Mouse (Mus musculus) erythroid progenitor cell, adult 5-6 weeks (primary cell): ENCODE measurements around the gene Slc32a1. TPM values are rescaled to one million over a fixed set of nuclear protein-coding genes. Genes with fewer than 3 reads are reported as not detected.
A peak's percentile ranks its signal among the peaks of the same experiment; 100 is the strongest.

Source experiments
- ATAC-seq: replicated peaks from 2 replicates; pipeline ENCODE4 v1.8.0; 2016; ENCODE audit warnings: moderate number of reproducible peaks, mild to moderate bottlenecking, moderate TSS enrichment, inconsistent platforms; ENCODE audit not compliant: poor library complexity, low FRiP score, severe bottlenecking
- total RNA-seq, 2 experiments: library from RNA; stranded (forward) in 1 of 2; stranded (reverse) in 1 of 2; fragments of 150-400 nt in 1 of 2; fragments of 186-747, 209-891 nt in 1 of 2; gene quantifications; 2 replicates each; pipeline versions ENCODE4 v1.2.3 to v1.2.4; 2015 to 2017; ENCODE audit warnings: low replicate concordance in 2 of 2

Slc32a1 gene
- total RNA-seq, 2 experiments from 2014 or later = not detected

DNA sequence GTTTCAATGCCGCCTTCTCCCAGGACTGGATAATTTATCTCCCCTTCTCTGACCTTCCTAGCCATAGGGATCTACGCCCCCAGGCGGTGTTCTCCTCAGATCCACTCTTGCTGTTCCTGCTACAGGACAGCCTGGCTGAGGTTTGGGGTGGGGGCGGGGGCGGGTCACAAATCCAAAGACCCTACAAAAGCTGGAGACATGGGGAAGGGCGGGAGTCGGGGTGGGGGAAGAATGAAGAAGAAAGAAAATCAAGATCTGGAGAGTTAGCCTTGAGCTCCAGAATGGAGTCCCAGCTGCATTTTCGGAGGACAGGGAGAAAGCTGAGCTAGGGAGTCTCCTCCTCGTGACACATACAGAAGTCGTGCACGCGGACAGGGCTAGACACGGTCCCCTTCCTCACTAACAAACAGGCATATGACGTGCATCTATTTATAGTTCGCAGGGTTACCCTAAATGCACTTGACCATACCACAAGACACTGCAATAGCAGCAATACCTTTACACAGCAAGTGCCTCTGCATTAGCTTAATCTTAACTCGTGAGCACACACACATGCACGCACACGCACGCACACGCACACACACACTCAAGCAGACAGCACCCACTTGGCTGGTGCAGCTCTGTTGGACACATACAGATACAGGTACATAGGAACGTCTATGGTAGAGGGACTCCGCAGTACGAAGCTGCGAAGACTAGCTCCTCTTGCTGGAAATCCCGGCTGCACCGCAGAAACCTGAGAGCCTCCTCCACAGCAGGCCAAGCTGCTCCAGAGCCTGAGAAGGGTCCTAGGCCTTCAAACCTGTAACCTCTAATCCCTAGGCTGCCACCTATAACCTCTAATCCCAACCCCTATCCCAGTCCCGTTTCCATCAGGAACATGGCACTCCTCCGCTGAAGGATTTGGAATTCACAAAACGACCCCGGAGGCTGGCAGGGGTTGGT is 1.4 kb downstream of the Slc32a1 start:
- ATAC-seq = no peak

DNA sequence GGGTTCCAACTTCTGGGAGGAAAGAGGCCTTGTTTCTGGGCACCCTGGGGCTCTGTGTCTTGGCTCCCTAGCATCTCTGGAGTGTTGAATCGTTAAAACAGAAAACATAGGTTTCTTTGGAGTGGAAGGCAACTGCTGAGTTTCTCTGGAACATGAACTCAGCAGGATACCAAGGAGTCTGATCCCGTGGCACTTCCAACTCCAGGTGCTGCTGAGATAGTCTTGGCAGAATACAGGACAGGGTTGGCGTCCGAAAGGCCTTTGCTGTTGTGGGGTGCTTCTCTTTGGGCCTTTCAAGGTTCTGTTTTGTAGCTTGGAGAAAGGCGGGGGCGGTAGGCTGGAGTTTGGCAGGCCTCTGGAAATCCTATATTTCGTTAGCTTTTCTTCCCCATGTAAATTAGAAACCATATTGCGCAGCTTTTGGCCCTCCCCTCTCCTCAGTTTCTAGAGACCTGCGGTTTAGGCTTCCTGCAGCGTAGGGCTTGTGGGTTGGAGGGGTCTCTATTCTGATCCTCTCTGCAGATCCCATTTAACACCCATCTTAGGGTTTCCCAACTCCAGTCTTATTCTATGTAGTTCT is 2.2 kb downstream of the Slc32a1 start:
- ATAC-seq = no peak

DNA sequence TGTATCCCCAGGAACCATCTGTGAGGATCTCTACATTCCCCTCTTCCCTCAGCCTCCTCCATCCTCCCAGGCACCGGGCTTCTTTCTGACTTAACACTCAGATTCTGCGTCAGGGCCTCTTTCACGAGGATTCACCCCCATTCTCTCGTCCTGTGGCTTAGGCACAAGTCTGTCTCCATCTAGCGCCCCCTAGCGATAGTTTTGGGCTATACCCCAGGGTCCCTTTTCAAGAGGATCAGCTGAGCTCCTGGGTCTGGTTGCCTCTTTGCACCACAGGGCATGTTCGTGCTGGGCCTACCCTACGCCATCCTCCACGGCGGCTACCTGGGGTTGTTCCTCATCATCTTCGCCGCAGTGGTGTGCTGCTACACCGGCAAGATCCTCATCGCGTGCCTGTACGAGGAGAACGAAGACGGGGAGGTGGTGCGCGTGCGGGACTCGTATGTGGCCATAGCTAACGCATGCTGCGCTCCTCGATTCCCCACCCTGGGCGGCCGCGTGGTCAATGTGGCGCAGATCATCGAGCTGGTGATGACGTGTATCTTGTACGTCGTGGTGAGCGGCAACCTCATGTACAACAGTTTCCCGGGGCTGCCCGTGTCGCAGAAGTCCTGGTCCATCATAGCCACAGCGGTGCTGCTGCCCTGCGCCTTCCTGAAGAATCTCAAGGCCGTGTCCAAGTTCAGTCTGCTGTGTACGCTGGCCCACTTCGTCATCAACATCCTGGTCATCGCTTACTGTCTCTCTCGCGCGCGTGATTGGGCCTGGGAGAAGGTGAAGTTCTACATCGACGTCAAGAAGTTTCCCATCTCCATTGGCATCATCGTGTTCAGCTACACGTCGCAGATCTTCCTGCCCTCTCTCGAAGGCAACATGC is 3.2 kb downstream of the Slc32a1 start:
- peak; percentile 64 for ATAC-seq

DNA sequence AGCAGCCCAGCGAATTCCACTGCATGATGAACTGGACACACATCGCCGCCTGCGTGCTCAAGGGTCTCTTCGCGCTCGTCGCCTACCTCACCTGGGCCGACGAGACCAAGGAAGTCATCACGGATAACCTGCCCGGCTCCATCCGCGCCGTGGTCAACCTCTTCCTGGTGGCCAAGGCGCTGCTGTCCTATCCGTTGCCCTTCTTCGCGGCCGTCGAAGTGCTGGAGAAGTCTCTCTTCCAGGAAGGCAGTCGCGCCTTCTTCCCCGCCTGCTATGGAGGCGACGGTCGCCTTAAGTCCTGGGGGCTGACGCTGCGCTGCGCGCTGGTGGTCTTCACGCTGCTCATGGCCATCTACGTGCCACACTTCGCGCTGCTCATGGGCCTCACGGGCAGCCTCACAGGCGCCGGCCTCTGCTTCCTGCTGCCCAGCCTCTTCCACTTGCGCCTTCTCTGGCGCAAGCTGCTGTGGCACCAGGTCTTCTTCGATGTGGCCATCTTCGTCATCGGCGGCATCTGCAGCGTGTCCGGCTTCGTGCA is 3.9 kb downstream of the Slc32a1 start:
- no peak for ATAC-seq

DNA sequence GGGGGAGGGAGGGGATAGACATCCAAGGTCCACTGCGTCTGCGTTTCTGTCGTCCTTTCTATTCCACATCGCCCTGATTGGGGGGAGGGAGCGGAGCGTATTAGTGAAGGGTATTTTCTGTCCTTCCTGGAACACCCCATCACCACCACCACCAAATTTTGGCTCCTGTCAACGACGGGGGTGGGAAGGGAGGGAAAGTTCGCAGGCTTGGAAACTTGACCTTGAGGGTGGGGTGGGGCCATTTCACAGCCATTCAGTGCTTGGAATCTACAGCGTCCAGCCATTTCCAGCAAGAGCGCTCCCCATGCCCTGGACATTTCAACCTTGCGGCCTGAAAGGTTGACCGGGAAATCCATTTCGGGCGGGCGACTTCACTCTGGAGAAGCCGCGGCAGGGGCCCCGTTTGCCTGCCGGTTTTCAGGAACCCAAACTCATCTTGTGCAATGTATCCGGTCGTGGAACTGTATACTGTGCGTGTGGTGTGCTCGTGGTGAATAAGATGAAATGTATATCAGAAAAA is 4.7 kb downstream of the Slc32a1 start:
- ATAC-seq = no peak

DNA sequence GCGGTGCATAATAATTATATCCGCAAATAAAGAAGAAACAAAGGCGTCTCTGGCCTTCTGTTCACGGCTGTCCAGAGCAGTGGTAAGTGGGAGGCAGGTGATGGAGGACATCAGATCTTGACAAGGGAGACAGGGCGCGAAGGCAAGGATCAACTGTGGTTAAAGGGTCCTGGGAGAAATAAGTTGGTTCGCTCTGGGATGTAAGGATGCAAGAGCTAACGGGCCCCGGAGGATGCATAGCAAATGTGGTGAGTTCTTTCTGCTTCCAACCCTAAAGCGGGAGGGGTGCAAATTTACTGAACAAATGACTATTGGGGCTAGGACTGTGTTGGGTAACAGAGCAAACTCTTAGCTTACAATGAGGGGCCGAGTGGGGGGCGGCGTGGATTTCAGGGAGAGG is 5.1 kb downstream of the Slc32a1 start:
- no peak for ATAC-seq

DNA sequence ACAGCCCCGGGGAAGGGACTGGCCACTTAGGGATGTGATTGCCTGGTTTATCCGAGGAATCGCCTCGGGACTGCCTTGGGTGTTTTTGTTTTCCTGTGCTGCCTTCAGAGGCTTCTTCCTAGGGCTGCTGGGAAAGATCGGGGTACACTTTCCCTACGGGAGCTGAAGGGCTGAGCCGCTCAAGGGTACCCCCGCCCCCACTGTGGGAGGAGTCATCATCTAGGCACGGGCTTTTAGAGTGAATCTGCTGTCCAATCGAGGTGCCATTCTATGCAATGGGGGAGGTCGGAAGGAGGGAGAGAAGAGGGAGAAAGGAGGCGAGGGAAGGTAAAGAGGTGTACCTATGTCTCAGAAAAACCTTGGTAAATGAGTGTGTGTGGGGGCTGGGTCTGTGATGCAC is 5.7 kb downstream of the Slc32a1 start:
- no peak for ATAC-seq

DNA sequence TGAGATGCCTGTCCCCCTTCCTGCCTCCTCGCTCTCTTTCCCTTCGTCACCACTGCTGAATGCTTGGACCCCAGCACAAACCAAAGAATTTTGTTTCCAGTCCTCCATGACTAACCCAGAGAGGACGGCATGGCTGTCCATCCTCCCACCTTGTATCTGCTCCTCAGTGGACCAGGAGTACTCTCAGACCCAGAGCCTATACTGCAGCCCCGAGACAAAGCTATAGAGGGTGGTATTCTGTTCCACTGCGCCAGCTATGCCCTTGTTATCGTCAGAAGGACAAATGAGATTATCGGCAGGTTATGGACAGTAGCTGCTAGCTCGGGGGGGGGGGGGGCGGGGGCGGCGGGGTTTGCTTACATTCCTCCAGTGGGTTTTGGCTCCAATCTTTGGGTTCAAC is 6.2 kb downstream of the Slc32a1 start:
- ATAC-seq = no peak

DNA sequence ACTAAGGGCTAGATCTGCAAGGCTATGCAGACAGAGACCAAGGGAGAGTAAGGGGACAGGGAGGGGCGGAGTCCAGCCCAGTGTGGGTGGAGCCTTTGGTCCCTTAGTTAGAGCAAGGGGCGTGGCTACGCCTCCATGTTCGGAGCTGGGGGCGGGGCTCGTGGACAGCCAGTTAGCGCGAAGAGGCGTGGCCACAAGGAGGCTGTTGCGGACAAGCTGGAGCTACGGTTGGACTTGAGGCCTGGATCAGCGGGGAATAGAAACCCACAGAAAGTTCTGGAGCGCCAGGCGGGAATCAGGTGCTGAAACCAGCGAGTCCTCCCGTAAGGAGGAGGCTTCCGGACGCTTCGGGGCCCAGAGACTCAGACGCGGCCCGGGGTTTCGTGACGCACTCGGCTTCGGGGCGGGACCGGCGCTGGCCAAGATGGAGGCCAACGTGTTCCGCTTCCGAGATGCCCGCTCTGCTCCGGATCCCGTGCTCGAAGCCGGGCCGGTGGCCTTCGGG is 14.2 kb downstream of the Slc32a1 start, which contains the start of gene Actr5:
TSS of gene Actr5 (plus strand) at position 171 of the 505 bp plus-strand sequence.
- peak; percentile 97 for ATAC-seq

DNA sequence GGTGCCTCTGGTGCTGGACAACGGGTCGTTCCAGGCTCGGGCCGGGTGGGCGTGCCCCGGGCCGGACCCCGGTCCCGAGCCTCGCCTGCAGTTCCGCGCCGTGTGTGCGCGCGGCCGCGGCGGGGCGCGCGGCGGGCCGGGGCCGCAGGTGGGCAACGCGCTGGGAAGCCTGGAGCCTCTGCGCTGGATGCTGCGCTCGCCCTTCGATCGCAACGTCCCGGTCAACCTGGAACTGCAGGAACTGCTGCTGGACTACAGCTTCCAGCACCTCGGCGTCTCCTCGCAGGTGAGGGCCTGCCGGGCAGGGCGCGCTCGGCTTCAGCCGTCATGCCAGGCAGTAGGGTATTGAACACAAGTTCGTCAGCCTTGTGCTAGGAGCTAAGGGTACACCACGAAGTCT is 14.7 kb downstream of the Slc32a1 start:
- ATAC-seq = no peak

DNA sequence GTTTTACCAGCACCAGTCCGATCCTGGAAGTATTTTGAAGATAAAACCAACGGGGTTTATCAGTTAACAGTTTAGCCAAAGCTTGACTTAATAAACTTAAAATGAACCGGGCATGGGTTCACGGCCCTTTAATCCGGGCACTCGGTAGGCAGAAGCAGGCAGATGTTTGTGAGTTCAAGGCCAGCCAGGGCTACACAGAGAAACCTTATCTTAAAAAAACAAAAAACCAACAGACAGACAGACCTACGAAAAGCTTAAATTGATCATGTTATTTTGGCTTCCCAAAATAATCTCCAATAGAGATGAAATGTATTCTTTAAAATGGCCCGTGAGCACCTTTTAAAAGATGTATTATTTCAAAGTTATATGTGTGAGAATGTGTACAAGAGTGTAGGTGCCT is 15.1 kb downstream of the Slc32a1 start:
- no peak for ATAC-seq

DNA sequence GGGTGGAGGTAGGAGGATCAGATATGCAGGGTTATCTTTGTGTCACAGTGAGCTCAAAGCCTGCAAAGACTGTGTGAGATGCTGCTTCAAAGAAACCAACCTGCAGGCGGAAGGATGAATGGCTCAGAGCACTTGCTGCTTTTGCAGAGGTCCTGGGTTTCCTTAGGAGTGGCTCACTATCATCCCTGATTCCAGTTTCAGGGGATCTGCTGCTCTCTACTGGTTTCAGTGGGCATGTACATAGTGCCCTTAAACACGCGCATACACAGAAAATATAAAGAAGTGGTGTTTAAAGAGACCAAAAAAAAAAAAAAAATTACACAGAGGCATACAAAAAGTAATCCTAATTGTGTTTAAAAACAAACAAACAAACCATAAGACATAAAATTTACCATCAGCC is 18.3 kb downstream of the Slc32a1 start:
- ATAC-seq = no peak

DNA sequence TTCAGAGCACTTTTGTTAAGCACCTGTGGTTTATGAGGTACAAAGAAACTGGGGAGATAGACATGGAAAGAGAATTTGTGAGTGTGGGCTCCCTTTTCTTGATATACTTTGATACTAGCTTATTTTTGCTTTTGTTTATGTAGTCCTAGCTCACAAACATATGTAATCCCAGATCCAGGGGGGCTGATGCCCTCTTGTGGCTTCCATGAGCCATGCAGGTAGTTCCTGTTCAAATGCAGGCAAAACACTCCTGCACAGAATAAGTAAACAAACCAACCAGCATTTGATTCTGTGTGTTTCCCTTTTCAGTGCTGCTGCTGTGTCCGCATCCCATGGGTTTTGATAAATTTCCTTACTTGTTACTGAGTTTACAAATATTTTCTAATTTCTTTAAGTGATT is 18.8 kb downstream of the Slc32a1 start:
- ATAC-seq = no peak

DNA sequence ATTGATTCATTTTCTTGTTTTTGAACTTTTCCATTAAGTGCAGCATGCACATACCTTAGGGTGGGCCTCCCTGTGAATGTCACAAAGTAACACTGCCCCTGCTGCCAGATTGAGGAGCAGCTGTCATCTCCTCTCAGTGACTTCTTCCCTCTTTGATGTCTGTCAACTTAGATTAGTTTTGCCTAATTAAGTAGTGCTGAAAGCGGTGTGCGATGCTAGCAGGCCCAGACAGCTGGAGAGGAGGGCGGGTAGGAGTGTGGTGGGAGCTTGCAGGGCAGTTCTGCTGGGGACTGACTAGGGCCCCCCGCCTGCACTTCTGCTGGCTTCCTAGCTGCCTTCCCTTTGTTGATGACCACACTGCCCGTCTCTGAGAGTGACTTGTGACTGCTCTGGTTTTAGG is 21.3 kb downstream of the Slc32a1 start:
- ATAC-seq = no peak

DNA sequence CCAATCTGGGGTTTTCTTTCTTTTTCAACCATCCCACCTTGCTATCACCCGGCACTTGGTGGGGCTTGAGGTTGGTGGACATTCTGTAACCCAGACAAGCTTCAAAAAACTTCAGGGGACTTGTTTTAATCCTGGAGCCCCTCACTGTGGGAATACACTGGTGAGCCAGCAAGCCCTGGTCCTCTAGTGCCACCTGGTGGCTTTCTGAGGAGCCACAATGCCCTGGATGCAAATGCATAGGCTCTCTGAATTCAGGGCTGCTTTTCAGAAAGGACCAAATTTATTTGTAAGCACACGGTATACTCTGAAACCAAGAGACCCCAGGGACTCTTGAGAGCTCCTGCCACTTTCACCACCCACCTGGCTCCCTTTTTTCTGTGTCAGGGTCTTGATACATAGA is 31.3 kb downstream of the Slc32a1 start:
- peak; percentile 67; the same call in 1 of the 2 replicates for ATAC-seq

DNA sequence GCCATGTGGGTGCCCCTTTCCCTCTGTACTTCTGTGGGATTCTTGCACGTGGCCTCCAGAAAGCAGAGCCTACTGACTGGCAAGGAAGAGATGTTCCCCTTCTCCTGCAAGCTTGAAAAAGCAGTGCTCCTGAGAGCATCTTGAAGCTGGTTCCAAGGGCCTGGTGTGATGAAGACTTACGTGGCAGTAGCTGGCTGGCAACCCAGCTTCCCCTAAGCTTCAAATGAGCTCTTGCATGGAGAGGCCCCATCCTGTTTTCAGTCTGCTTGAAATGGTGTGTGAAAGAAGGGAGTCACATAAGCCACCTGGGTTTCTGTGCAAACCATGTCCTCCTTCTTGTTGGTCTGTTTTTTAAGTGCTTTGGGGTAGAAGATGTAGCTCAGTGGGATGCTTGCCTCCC is 32.0 kb downstream of the Slc32a1 start:
- no peak for ATAC-seq

DNA sequence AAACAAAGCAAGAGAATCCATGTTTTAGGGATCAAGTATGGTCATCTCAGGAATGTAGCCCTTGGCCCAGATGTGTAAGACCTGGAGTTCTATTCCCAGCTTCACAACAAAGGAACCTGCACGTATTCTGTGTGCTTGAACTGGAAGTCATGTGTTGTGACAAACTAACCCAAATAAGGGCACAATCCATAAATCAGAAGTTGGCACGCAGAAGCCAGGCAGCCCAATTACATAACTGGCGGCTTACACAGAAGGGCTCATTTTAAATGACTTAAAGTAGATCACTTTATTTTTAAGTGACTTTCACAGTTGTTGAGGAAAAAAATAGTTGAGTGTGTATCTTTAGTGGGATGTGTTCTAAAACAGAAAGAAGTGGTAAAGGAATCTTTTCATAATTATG is 33.2 kb downstream of the Slc32a1 start:
- no peak for ATAC-seq

DNA sequence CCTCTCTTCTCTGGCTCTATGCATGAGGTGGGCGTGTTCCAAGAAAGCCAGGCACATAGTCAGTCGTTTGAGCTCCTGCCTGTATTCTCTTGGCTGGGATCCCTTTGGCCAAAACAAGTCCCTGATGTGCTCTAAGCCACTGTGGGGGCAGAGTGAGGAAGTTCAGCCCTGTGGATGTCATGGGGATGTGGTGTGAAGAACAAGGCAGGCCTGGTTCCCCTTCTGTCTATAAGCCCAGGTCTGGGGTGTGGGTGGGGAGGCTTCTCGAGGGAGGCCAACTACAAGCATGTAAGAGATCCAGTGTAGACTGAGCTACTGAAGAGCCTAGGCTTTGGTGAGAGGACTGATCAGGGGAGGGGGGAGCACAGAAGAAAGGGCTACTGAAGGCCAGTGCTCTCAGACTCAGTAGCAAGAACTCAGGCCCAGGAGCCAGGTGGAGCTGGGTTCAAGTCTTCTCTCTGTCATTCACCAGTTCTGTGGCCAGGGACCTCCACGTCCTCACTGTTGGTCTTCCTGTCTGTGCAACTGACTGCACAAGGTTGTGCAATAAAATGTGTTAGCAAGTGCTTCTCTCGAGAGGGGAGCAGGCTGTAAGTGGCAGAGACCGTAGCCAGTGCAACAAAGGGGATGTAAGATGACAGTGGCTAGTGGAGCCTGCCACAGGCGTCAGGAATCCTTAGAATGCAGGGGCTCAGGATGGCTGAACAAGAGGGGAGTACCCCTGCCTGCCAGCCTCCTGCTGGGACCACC is 40.8 kb downstream of the Slc32a1 start:
- no peak for ATAC-seq

DNA sequence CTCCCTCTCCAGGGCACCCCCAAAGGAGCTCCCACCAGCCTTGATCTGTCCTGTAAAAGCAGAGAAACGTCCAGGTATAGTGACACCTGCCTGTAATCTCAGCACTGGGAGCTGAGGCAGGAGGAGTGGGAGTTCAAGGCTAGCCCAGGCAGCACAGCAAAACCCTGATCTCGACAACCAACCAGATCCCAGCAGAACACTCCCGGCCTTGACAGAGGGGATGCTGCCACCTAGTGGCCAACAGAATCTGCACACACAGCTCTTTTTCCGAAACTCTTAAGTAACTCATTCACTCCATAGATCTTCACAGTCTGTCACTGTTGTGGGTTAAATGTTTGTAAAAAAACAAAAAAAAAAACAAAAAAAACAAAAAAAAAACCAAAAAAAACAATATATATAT is 42.4 kb downstream of the Slc32a1 start:
- peak; percentile 70 for ATAC-seq
